In the genomic region with DNA sequence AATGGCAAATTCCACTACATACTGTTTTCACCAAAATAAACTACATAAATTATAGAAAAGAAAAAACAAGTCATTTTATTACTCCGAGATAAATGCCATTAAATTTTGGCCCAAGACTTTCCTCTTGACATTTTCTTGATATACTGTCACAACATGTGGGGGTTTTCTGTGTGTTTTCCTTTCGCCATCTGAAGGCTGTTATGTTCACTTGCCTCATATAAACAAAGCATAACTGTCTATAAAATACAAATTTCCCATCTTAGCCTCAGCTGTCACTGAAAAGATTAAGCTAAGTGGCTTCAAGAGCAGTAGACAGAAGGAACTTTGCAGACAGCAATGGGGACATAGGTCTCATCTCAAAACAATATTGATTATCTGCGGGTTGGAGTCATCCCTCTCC, we compare ENCODE assay signal across 27 mouse cellular contexts. TPM values are rescaled to one million over a fixed set of nuclear protein-coding genes. Genes with fewer than 3 reads are reported as not detected.
A peak's percentile ranks its signal among the peaks of the same experiment; 100 is the strongest.
DNase-seq lines count a peak whose midpoint lies in the region; ATAC-seq and TF ChIP-seq lines count a peak whose summit lies in the region.
"Had no signal": no experiment of that assay in that cellular context is flagged by ENCODE, and none has a peak within 500 bp of the region (broad histone marks: within the 10 kb centered on the region; RNA-seq: fewer than 3 reads in every experiment).

No protein-coding gene starts in this region.

- no peaks in the 10 kb centered on the region for H3K9me3 ChIP-seq in kidney, postnatal 0 days (replicated peaks; ENCODE audit: low read length)
- no peaks in the 10 kb centered on the region for H3K9me3 ChIP-seq in lung, embryonic 15.5 days
- H3K9me3 ChIP-seq in lung, postnatal 0 days (ENCODE audit: low read length): no peaks in the 10 kb centered on the region
- H3K9me3 ChIP-seq: embryonic facial prominence, embryonic 13.5 days; embryonic facial prominence, embryonic 15.5 days; forebrain, embryonic 10.5 days; forebrain, embryonic 12.5 days; G1E had no signal

- TF ChIP-seq CTCF in kidney, postnatal 0 days (IDR thresholded peaks at IDR 0.05; ENCODE audit: low read depth): no peak
- no peak for TF ChIP-seq CTCF in lung, postnatal 0 days (IDR thresholded peaks at IDR 0.05)

- peak; percentile 70 for DNase-seq in kidney, postnatal 0 days (ENCODE audit: low spot score)
- DNase-seq in kidney, postnatal 14 days: no peak
- DNase-seq in lung, postnatal 14 days: no peak
- DNase-seq in lung, postnatal 0 days (ENCODE audit: low spot score): peak; percentile 65
- DNase-seq in lung, adult 18-20 months: no peak
- DNase-seq: adrenal gland, adult 2 months; adrenal gland, postnatal 10 days; adrenal gland, postnatal 25 days; B cell, adult 2 months; cerebellum, adult 11 months; cerebellum, adult 18-20 months; cerebellum, adult 8-10 months; cerebellum, adult 9-11 months; cerebellum, postnatal 14 days; cerebellum, postnatal 36 days; embryo, embryonic 11 days had no signal

- no peak overlapping the region for H3K9ac ChIP-seq in kidney, postnatal 0 days (ENCODE audit: low read depth, low read length)
- H3K9ac ChIP-seq in lung, embryonic 15.5 days: no peak overlapping the region
- H3K9ac ChIP-seq in lung, postnatal 0 days (replicated peaks; ENCODE audit: low read depth): no peak overlapping the region
- H3K9ac ChIP-seq: embryonic facial prominence, embryonic 13.5 days; embryonic facial prominence, embryonic 15.5 days; forebrain, embryonic 12.5 days had no signal

- H3K4me2 ChIP-seq in kidney, postnatal 0 days (ENCODE audit: low read length): no peak overlapping the region
- no peak overlapping the region for H3K4me2 ChIP-seq in lung, embryonic 15.5 days
- H3K4me2 ChIP-seq in lung, postnatal 0 days (replicated peaks; ENCODE audit: low read depth, low read length): no peak overlapping the region
- H3K4me2 ChIP-seq: embryonic facial prominence, embryonic 13.5 days; embryonic facial prominence, embryonic 15.5 days; forebrain, embryonic 12.5 days had no signal

- no peaks in the 10 kb centered on the region for H3K27me3 ChIP-seq in kidney, postnatal 0 days (ENCODE audit: insufficient read depth, low read length)
- no peaks in the 10 kb centered on the region for H3K27me3 ChIP-seq in lung, embryonic 15.5 days
- no peaks in the 10 kb centered on the region for H3K27me3 ChIP-seq in lung, postnatal 0 days (replicated peaks; ENCODE audit: insufficient read depth, low read length)
- H3K27me3 ChIP-seq: CH12.LX; embryonic facial prominence, embryonic 13.5 days; embryonic facial prominence, embryonic 15.5 days; forebrain, embryonic 12.5 days had no signal

- no peak overlapping the region for H3K4me3 ChIP-seq in kidney, postnatal 0 days (replicated peaks; ENCODE audit: low read depth, low read length)
- H3K4me3 ChIP-seq in lung, embryonic 15.5 days: no peak overlapping the region
- H3K4me3 ChIP-seq in lung, postnatal 0 days (ENCODE audit: low read depth, low read length): no peak overlapping the region
- H3K4me3 ChIP-seq: embryonic facial prominence, embryonic 13.5 days; embryonic facial prominence, embryonic 15.5 days; erythroblast, embryonic 14.5 days; forebrain, embryonic 10.5 days; forebrain, embryonic 12.5 days had no signal

- no peak for ATAC-seq in kidney, postnatal 0 days (replicated peaks; ENCODE audit: low FRiP score, low read depth)
- no peak for ATAC-seq in lung, embryonic 15.5 days (ENCODE audit: borderline replicate concordance, extremely low read depth, low FRiP score, low TSS enrichment)
- ATAC-seq in lung, postnatal 0 days: no peak
- ATAC-seq: CD4-positive, CD25-positive, alpha-beta regulatory T cell, adult 4 months; forebrain, embryonic 14.5 days; forebrain, embryonic 16.5 days had no signal

- H3K4me1 ChIP-seq in kidney, postnatal 0 days (replicated peaks; ENCODE audit: insufficient read depth, low read length): no peaks in the 10 kb centered on the region
- H3K4me1 ChIP-seq in lung, embryonic 15.5 days: peaks cover 12% of the 10 kb centered on the region
- no peaks in the 10 kb centered on the region; the same call in 1 of the 2 replicates for H3K4me1 ChIP-seq in lung, postnatal 0 days (ENCODE audit: insufficient read depth, low read depth, low read length)
- H3K4me1 ChIP-seq: embryonic facial prominence, embryonic 15.5 days; forebrain, embryonic 12.5 days had no signal

- TF ChIP-seq EP300 in lung, postnatal 0 days (IDR thresholded peaks at IDR 0.05): 0 out of 2 replicates have a peak, but pooled peaks have one; percentile 30

- no peak overlapping the region for H3K27ac ChIP-seq in kidney, postnatal 0 days
- peak overlapping the region; percentile 40; the same call in 1 of the 2 replicates for H3K27ac ChIP-seq in lung, embryonic 15.5 days
- H3K27ac ChIP-seq in lung, postnatal 0 days (ENCODE audit: low read length): no peak overlapping the region
- H3K27ac ChIP-seq: embryonic facial prominence, embryonic 13.5 days; embryonic facial prominence, embryonic 15.5 days; forebrain, embryonic 10.5 days; forebrain, embryonic 12.5 days had no signal

- 69% methylated on average over 3 of the region's 3 CpGs for WGBS in kidney, postnatal 0 days
- WGBS in lung, embryonic 15.5 days: 62% methylated on average over 3 of the region's 3 CpGs
- 66% methylated on average over 3 of the region's 3 CpGs for WGBS in lung, postnatal 0 days

- H3K36me3 ChIP-seq in kidney, postnatal 0 days (ENCODE audit: insufficient read depth, low read length): peaks cover 15% of the 10 kb centered on the region; the same call in 1 of the 2 replicates
- H3K36me3 ChIP-seq in lung, embryonic 15.5 days: peaks cover 26% of the 10 kb centered on the region; the same call in 1 of the 2 replicates
- no peaks in the 10 kb centered on the region for H3K36me3 ChIP-seq in lung, postnatal 0 days (ENCODE audit: insufficient read depth, low read length)

RNA-seq across cellular contexts. Expression of gene Kdsr, which starts 4.8 kb away (rescaled TPM):
- 13.1 and 13.2 TPM in 2 replicates for polyA plus RNA-seq in kidney, postnatal 0 days (2015; fragmentation: Nextera tagmentation; extraction: Ambion mirVana)
- 16.9 and 17.1 TPM in 2 replicates for polyA plus RNA-seq in lung, embryonic 15.5 days (2015; fragmentation: Nextera tagmentation; extraction: Ambion mirVana)
- polyA plus RNA-seq in lung, postnatal 0 days (2015; fragmentation: Nextera tagmentation; extraction: Ambion mirVana): 25.6 and 31.8 TPM in 2 replicates

RNA-seq across cellular contexts. Expression of gene Vps4b, which starts 32.2 kb away (rescaled TPM):
- 67.3 and 75.7 TPM in 2 replicates for polyA plus RNA-seq in kidney, postnatal 0 days (2015; fragmentation: Nextera tagmentation; extraction: Ambion mirVana)
- 67.6 and 69.7 TPM in 2 replicates for polyA plus RNA-seq in lung, embryonic 15.5 days (2015; fragmentation: Nextera tagmentation; extraction: Ambion mirVana)
- polyA plus RNA-seq in lung, postnatal 0 days (2015; fragmentation: Nextera tagmentation; extraction: Ambion mirVana): 56.5 and 59.6 TPM in 2 replicates

RNA-seq across cellular contexts. Expression of gene Bcl2, which starts 50.2 kb away (rescaled TPM):
- 11.7 and 13.4 TPM in 2 replicates for polyA plus RNA-seq in kidney, postnatal 0 days (2015; fragmentation: Nextera tagmentation; extraction: Ambion mirVana)
- 17.7 and 20.1 TPM in 2 replicates for polyA plus RNA-seq in lung, embryonic 15.5 days (2015; fragmentation: Nextera tagmentation; extraction: Ambion mirVana)
- polyA plus RNA-seq in lung, postnatal 0 days (2015; fragmentation: Nextera tagmentation; extraction: Ambion mirVana): 5.7 and 7.1 TPM in 2 replicates
- polyA plus RNA-seq: erythroblast, embryonic 14.5 days had no signal

Comparison
In these comparisons a context has a peak if more than half of its experiments do, and no peak if none do; other contexts are left out.
1. DNase-seq: peak in kidney, postnatal 0 days (single experiment) and lung, postnatal 0 days (single experiment); none in kidney, postnatal 14 days (single experiment), lung, postnatal 14 days (single experiment) and lung, adult 18-20 months (0 of 2).